Comparison of ENCODE assay signal across 21 mouse cellular contexts in genomic region chr8:116120067-116120466, GRCm38 (mm10).
DNase-seq lines count a peak whose midpoint lies in the region; ATAC-seq lines count a peak whose summit lies in the region.
"Had no signal": no experiment of that assay in that cellular context is flagged by ENCODE, and none has a peak within 500 bp of the region (broad histone marks: within the 10 kb centered on the region; RNA-seq: fewer than 3 reads in every experiment).

No protein-coding gene starts in this region.

- WGBS in embryonic facial prominence, embryonic 15.5 days, result 20% methylated on average over 13 of the region's 13 CpGs
- 15% methylated on average over 13 of the region's 13 CpGs for WGBS in limb, embryonic 11.5 days
- WGBS in limb, embryonic 15.5 days, result 22% methylated on average over 13 of the region's 13 CpGs
- 89% methylated on average over 13 of the region's 13 CpGs for WGBS in forebrain, embryonic 12.5 days
- 64% methylated on average over 13 of the region's 13 CpGs for WGBS in hindbrain, embryonic 12.5 days

- 0 out of 2 replicates have a peak, but pooled peaks have one; percentile 43 for ATAC-seq in embryonic facial prominence, embryonic 15.5 days (ENCODE audit: insufficient number of reproducible peaks, low FRiP score, low TSS enrichment, low read depth)
- ATAC-seq in limb, embryonic 11.5 days (ENCODE audit: insufficient number of reproducible peaks, low FRiP score, low TSS enrichment, low read depth), result no peak
- ATAC-seq in limb, embryonic 15.5 days (ENCODE audit: insufficient number of reproducible peaks, low FRiP score, low TSS enrichment, low read depth), result peak; percentile 56; the same call in 1 of the 2 replicates
- ATAC-seq in forebrain, embryonic 12.5 days (ENCODE audit: low FRiP score), result no peak
- no peak for ATAC-seq in hindbrain, embryonic 12.5 days (ENCODE audit: low FRiP score)
- ATAC-seq: activated CD4-positive, CD25-positive, alpha-beta regulatory T cell, adult 4 months; forebrain, postnatal 0 days; inflammation-experienced regulatory T-cells, adult 6 months; intestine, postnatal 0 days had no signal

- H3K4me3 ChIP-seq in embryonic facial prominence, embryonic 15.5 days (replicated peaks), result no peak overlapping the region
- H3K4me3 ChIP-seq in limb, embryonic 11.5 days (ENCODE audit: low read depth, low read length), result no peak overlapping the region
- no peak overlapping the region for H3K4me3 ChIP-seq in limb, embryonic 15.5 days
- no peak overlapping the region for H3K4me3 ChIP-seq in forebrain, embryonic 12.5 days (replicated peaks)
- no peak overlapping the region for H3K4me3 ChIP-seq in hindbrain, embryonic 12.5 days
- H3K4me3 ChIP-seq: gastrocnemius, adult 2 months had no signal

- no peaks in the 10 kb centered on the region; the same call in 1 of the 2 replicates for H3K27me3 ChIP-seq in embryonic facial prominence, embryonic 15.5 days
- no peaks in the 10 kb centered on the region for H3K27me3 ChIP-seq in limb, embryonic 11.5 days (ENCODE audit: control insufficient read depth, insufficient read depth, low read length)
- no peaks in the 10 kb centered on the region for H3K27me3 ChIP-seq in limb, embryonic 15.5 days
- peaks cover 4% of the 10 kb centered on the region; the same call in 1 of the 2 replicates for H3K27me3 ChIP-seq in forebrain, embryonic 12.5 days
- 0 out of 2 replicates have a peak, but pooled peaks cover 2% of the 10 kb centered on the region for H3K27me3 ChIP-seq in hindbrain, embryonic 12.5 days

- intact Hi-C loops in left cerebral cortex, postnatal 4 days (cut with DNase I), result no loop called here

- peak; percentile 27 for DNase-seq in embryo, embryonic 11 days
- no peak for DNase-seq in embryo, embryonic 10 days (ENCODE audit: low spot score)
- DNase-seq in limb, embryonic 11.5 days (ENCODE audit: low spot score), result peak; percentile 65
- no peak for DNase-seq in left cerebral cortex, postnatal 4 days
- DNase-seq: adrenal gland, postnatal 25 days; cerebellum, adult 2 months; cerebellum, postnatal 10 days; forebrain, postnatal 0 days; gastrocnemius, adult 2 months; gastrocnemius, postnatal 36 days; heart, adult 11 months; heart, postnatal 10 days; kidney, adult 8-10 months had no signal

- no peaks in the 10 kb centered on the region for H3K9me3 ChIP-seq in embryonic facial prominence, embryonic 15.5 days (replicated peaks)
- no peaks in the 10 kb centered on the region for H3K9me3 ChIP-seq in limb, embryonic 11.5 days (ENCODE audit: control insufficient read depth, low read length)
- H3K9me3 ChIP-seq in limb, embryonic 15.5 days, result no peaks in the 10 kb centered on the region
- no peaks in the 10 kb centered on the region for H3K9me3 ChIP-seq in forebrain, embryonic 12.5 days
- H3K9me3 ChIP-seq in hindbrain, embryonic 12.5 days (replicated peaks), result no peaks in the 10 kb centered on the region

- H3K4me1 ChIP-seq in embryonic facial prominence, embryonic 15.5 days, result peaks cover 22% of the 10 kb centered on the region
- H3K4me1 ChIP-seq in limb, embryonic 11.5 days (ENCODE audit: control insufficient read depth, insufficient read depth, low read length), result peaks cover 5% of the 10 kb centered on the region; the same call in 1 of the 2 replicates
- H3K4me1 ChIP-seq in limb, embryonic 15.5 days, result peaks cover 27% of the 10 kb centered on the region
- H3K4me1 ChIP-seq in forebrain, embryonic 12.5 days, result peaks cover 13% of the 10 kb centered on the region
- peaks cover 6% of the 10 kb centered on the region; the same call in 1 of the 2 replicates for H3K4me1 ChIP-seq in hindbrain, embryonic 12.5 days

- H3K4me2 ChIP-seq in embryonic facial prominence, embryonic 15.5 days (replicated peaks), result peak overlapping the region; percentile 27; the same call in 1 of the 2 replicates
- 0 out of 2 replicates have a peak overlapping the region, but pooled peaks have one; percentile 10 for H3K4me2 ChIP-seq in limb, embryonic 11.5 days (ENCODE audit: low read depth, severe bottlenecking)
- 0 out of 2 replicates have a peak overlapping the region, but pooled peaks have one; percentile 0 for H3K4me2 ChIP-seq in limb, embryonic 15.5 days
- no peak overlapping the region for H3K4me2 ChIP-seq in forebrain, embryonic 12.5 days
- no peak overlapping the region for H3K4me2 ChIP-seq in hindbrain, embryonic 12.5 days (replicated peaks)
- H3K4me2 ChIP-seq: hindbrain, embryonic 14.5 days had no signal

- H3K27ac ChIP-seq in embryonic facial prominence, embryonic 15.5 days (replicated peaks), result peak overlapping the region; percentile 74
- H3K27ac ChIP-seq in limb, embryonic 11.5 days (replicated peaks; ENCODE audit: low read depth, low read length), result no peak overlapping the region
- H3K27ac ChIP-seq in limb, embryonic 15.5 days, result no peak overlapping the region; the same call in 1 of the 2 replicates
- H3K27ac ChIP-seq in forebrain, embryonic 12.5 days, result no peak overlapping the region
- H3K27ac ChIP-seq in hindbrain, embryonic 12.5 days, result no peak overlapping the region
- H3K27ac ChIP-seq: gastrocnemius, adult 2 months; hindbrain, embryonic 14.5 days had no signal

- H3K36me3 ChIP-seq in embryonic facial prominence, embryonic 15.5 days, result no peaks in the 10 kb centered on the region
- H3K36me3 ChIP-seq in limb, embryonic 11.5 days (ENCODE audit: control insufficient read depth, insufficient read depth, low read length), result no peaks in the 10 kb centered on the region
- no peaks in the 10 kb centered on the region for H3K36me3 ChIP-seq in limb, embryonic 15.5 days
- H3K36me3 ChIP-seq in forebrain, embryonic 12.5 days (replicated peaks), result no peaks in the 10 kb centered on the region
- no peaks in the 10 kb centered on the region for H3K36me3 ChIP-seq in hindbrain, embryonic 12.5 days

- no peak overlapping the region for H3K9ac ChIP-seq in embryonic facial prominence, embryonic 15.5 days
- H3K9ac ChIP-seq in limb, embryonic 11.5 days (ENCODE audit: low read length), result no peak overlapping the region
- no peak overlapping the region for H3K9ac ChIP-seq in limb, embryonic 15.5 days
- H3K9ac ChIP-seq in forebrain, embryonic 12.5 days, result no peak overlapping the region
- no peak overlapping the region for H3K9ac ChIP-seq in hindbrain, embryonic 12.5 days
- H3K9ac ChIP-seq: forebrain, postnatal 0 days; hindbrain, embryonic 14.5 days had no signal

Comparison
In these comparisons a context has a peak if more than half of its experiments do, and no peak if none do; other contexts are left out.
1. DNase-seq: peak in embryo, embryonic 11 days (single experiment) and limb, embryonic 11.5 days (single experiment); none in embryo, embryonic 10 days (single experiment) and left cerebral cortex, postnatal 4 days (single experiment).
2. ATAC-seq: peak in embryonic facial prominence, embryonic 15.5 days (single experiment) and limb, embryonic 15.5 days (single experiment); none in limb, embryonic 11.5 days (single experiment), forebrain, embryonic 12.5 days (single experiment) and hindbrain, embryonic 12.5 days (single experiment).
3. H3K4me2 ChIP-seq: peak in embryonic facial prominence, embryonic 15.5 days (single experiment), limb, embryonic 11.5 days (single experiment) and limb, embryonic 15.5 days (single experiment); none in forebrain, embryonic 12.5 days (single experiment) and hindbrain, embryonic 12.5 days (single experiment).